Mouse (Mus musculus) limb, embryonic 14.5 days (tissue): Measurements from ENCODE around the gene Prl8a9. TPM values are rescaled to one million over a fixed set of nuclear protein-coding genes. Genes with fewer than 3 reads are reported as not detected.

Experiments
- ATAC-seq: fragments of 200-750 bp; cut with Nextera tagmentation; 2 replicates; pipeline ENCODE4 v1.8.0; 2017; ENCODE audit warnings: low read depth, moderate number of reproducible peaks, moderate TSS enrichment; ENCODE audit not compliant: low FRiP score
- DNase-seq: peaks from one replicate; pipeline ENCODE4 v3.0.0-alpha.2; 2015; ENCODE audit warnings: low spot score
- H3K27ac ChIP-seq: fragments of 300-500 bp; sonication (generic); replicated peaks from 2 replicates; pipeline ENCODE4 v1.5.1; 2014; ENCODE audit warnings: low read depth, mild to moderate bottlenecking, low read length, moderate library complexity, mixed read lengths
- H3K27me3 ChIP-seq: fragments of 300-500 bp; sonication (generic); 2 replicates; pipeline ENCODE4 v1.6.1; 2014; ENCODE audit warnings: low read length, mixed read lengths; ENCODE audit not compliant: control insufficient read depth, insufficient read depth
- H3K36me3 ChIP-seq: fragments of 300-500 bp; sonication (generic); 2 replicates; pipeline ENCODE4 v1.6.1; 2014; ENCODE audit warnings: mild to moderate bottlenecking, low read length, moderate library complexity, mixed read lengths; ENCODE audit not compliant: control insufficient read depth, insufficient read depth
- H3K4me1 ChIP-seq: fragments of 300-500 bp; sonication (generic); 2 replicates; pipeline ENCODE4 v1.6.1; 2014; ENCODE audit warnings: antibody characterized with exemption, low read length, mixed read lengths; ENCODE audit not compliant: control insufficient read depth, insufficient read depth
- H3K4me2 ChIP-seq: fragments of 300-500 bp; sonication (generic); replicated peaks from 2 replicates; pipeline ENCODE4 v1.6.1; 2014; ENCODE audit warnings: low read depth, mild to moderate bottlenecking, low read length, moderate library complexity; ENCODE audit not compliant: severe bottlenecking
- H3K4me3 ChIP-seq: fragments of 300-500 bp; sonication (generic); replicated peaks from 2 replicates; pipeline ENCODE4 v1.5.1; 2014; ENCODE audit warnings: low read length
- H3K9ac ChIP-seq: fragments of 300-500 bp; sonication (generic); 2 replicates; pipeline ENCODE4 v1.6.1; 2014; ENCODE audit warnings: mild to moderate bottlenecking, low read depth, low read length, moderate library complexity; ENCODE audit not compliant: severe bottlenecking
- H3K9me3 ChIP-seq: fragments of 300-500 bp; sonication (generic); 2 replicates; pipeline ENCODE4 v1.6.1; 2016; ENCODE audit warnings: low read length; ENCODE audit not compliant: control insufficient read depth
- POLR2A ChIP-seq: fragments of 200-500 bp; IDR thresholded peaks from 2 replicates; pipeline ENCODE4 v1.8.0; 2012; ENCODE audit warnings: inconsistent platforms, mild to moderate bottlenecking, moderate library complexity, borderline replicate concordance; ENCODE audit not compliant: insufficient read depth, insufficient read length; ENCODE audit errors: extremely low read depth
- WGBS: fragments of 180-500 bp; shearing (Covaris S2); extraction: QIAGEN DNeasy Blood & Tissue Kit; methylation state at CpG from one replicate; pipeline ENCODE4 v1.1.7; 2014; 5-methylcytosine and 5-hydroxymethylcytosine counted together
- polyA plus RNA-seq, 2 experiments: library from polyadenylated mRNA; depleted of rRNA in 1 of 2; stranded (reverse) in 1 of 2; unstranded in 1 of 2; fragments of >200 nt; fragmentation: Nextera tagmentation in 1 of 2; extraction: Ambion mirVana in 1 of 2; gene quantifications; 2 replicates each; pipeline versions ENCODE4 v1.2.1 to v1.2.3; 2012 to 2014

Prl8a9 gene
- polyA plus RNA-seq (2012; rRNA removed) (0.91 and 1.1 TPM in 2 replicates), polyA plus RNA-seq (2014; fragmentation: Nextera tagmentation; extraction: Ambion mirVana) (not detected in 2 replicates)

GRCm38 (mm10) chr13:27564506-27564905 is at the start of gene Prl8a9:
Gene Prl8a9 (minus strand): TSS chr13:27564606.
- Histone ChIP-seq H3K4me2 (no peak within 1 kb of the TSS), H3K9me3 (no peaks in the 10 kb centered on the region), H3K4me3 (no peak within 1 kb of the TSS), H3K9ac (no peak within 1 kb of the TSS), H3K36me3 (no peaks in the 10 kb centered on the region), H3K27me3 (no peaks in the 10 kb centered on the region), H3K27ac (no peak within 1 kb of the TSS), H3K4me1 (no peaks in the 10 kb centered on the region)
- 77% methylated on average over 2 of the region's 2 CpGs for WGBS
- ATAC-seq, result no peak
- no peak for TF ChIP-seq POLR2A
- DNase-seq, result no peak

DNA sequence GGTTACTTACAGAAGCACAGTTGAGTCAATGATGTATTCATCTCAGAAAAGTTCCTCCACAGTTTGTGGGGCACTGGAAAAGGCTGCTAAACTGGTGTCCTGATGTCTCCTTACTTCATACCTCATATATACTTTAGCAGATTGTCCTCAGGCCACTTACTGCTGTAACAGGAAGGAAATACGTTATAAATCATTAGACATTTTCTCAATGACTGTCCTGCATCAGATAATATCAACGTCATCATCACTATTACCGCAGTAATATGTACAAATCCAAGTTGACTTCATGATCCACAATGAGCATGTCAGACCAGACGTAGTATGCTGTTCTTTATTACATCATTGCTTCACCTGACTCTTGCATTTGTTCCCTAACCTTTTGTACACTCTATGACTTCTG is 46.1 kb upstream of the Prl8a9 start, which contains the start of gene Prl7b1:
TSS of gene Prl7b1 (minus strand) at position 101 of the 400 bp plus-strand sequence.
- Histone ChIP-seq H3K4me2 (no peak within 1 kb of the TSS), H3K9me3 (no peaks in the 10 kb centered on the region), H3K27ac (no peak within 1 kb of the TSS), H3K4me3 (no peak within 1 kb of the TSS), H3K36me3 (no peaks in the 10 kb centered on the region), H3K4me1 (no peaks in the 10 kb centered on the region), H3K9ac (no peak within 1 kb of the TSS), H3K27me3 (no peaks in the 10 kb centered on the region)
- whole genome bisulfite sequencing, result 77% methylated on average over 4 of the region's 4 CpGs
- TF ChIP-seq POLR2A, result no peak
- DNase-seq, result no peak
- no peak for ATAC-seq

GRCm38 (mm10) chr13:27582071-27582470 is 17.7 kb upstream of the Prl8a9 start, which contains the start of gene Prl8a1:
Gene Prl8a1 (minus strand): TSS chr13:27582171.
- no peak for ATAC-seq
- no peak for DNase-seq
- TF ChIP-seq POLR2A, result no peak
- no peaks in the 10 kb centered on the region for H3K4me1 ChIP-seq
- H3K9ac ChIP-seq, result no peak within 1 kb of the TSS
- no peaks in the 10 kb centered on the region for H3K9me3 ChIP-seq
- 74% methylated on average over 2 of the region's 2 CpGs for whole genome bisulfite sequencing
- no peak within 1 kb of the TSS for H3K4me3 ChIP-seq
- H3K36me3 ChIP-seq, result no peaks in the 10 kb centered on the region
- H3K27me3 ChIP-seq, result no peaks in the 10 kb centered on the region
- no peak within 1 kb of the TSS for H3K4me2 ChIP-seq
- H3K27ac ChIP-seq, result no peak within 1 kb of the TSS

DNA sequence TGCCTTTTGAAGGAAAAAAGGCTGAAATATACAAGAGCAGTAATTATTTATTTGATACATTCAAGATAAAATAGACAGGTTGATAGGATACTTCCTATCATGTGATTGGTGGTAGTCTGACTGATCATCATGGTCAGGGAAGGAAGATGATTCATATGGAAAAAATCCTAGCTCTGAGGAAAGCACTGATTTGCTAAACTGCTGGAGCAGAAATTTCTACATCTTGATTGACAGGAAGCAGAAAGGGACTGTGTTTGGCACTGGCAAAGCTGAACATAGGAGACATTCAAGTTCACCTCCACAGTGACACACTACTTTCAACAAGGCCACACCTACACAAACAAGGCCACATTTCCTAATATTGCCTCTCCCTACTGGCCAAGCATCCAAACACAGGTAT is 11.1 kb downstream of the Prl8a9 start:
- no peak overlapping the region for H3K27ac ChIP-seq
- H3K27me3 ChIP-seq, result no peaks in the 10 kb centered on the region
- no peaks in the 10 kb centered on the region for H3K4me1 ChIP-seq
- H3K4me2 ChIP-seq, result no peak overlapping the region
- TF ChIP-seq POLR2A, result no peak
- DNase-seq (no peak), ATAC-seq (no peak)
- H3K36me3 ChIP-seq, result no peaks in the 10 kb centered on the region
- H3K9ac ChIP-seq, result no peak overlapping the region
- no peak overlapping the region for H3K4me3 ChIP-seq
- H3K9me3 ChIP-seq, result no peaks in the 10 kb centered on the region

DNA sequence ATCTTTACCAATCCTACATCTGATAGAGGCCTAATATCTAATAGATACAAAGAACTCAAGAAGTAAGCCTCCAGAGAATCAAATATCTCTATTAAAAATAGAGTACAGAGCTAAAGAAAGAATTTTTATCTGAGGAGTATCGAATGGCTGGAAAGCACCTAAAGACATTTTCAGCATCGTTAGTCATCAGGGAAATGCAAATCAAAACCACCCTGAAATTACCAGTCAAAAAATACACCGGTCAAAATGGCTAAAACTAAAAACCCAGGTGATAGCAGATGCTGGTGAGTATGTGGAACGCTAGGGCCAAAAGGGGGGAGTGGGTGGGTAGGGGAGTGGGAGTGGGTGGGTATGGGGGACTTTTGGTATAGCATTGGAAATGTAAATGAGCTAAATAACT is 41.2 kb downstream of the Prl8a9 start:
- Histone ChIP-seq H3K9ac (no peak overlapping the region), H3K4me1 (no peaks in the 10 kb centered on the region), H3K27me3 (no peaks in the 10 kb centered on the region), H3K4me3 (no peak overlapping the region), H3K4me2 (no peak overlapping the region), H3K9me3 (no peaks in the 10 kb centered on the region), H3K27ac (no peak overlapping the region), H3K36me3 (no peaks in the 10 kb centered on the region)
- ATAC-seq (no peak), DNase-seq (no peak)
- no peak for TF ChIP-seq POLR2A
- 82% methylated on average over 4 of the region's 4 CpGs for WGBS

- H3K9ac ChIP-seq, result no peak within 1 kb of the TSS
- DNase-seq (no peak), ATAC-seq (no peak)
- no peak within 1 kb of the TSS for H3K27ac ChIP-seq
- H3K36me3 ChIP-seq, result no peaks in the 10 kb centered on the region
- H3K9me3 ChIP-seq, result no peaks in the 10 kb centered on the region
- H3K4me3 ChIP-seq, result no peak within 1 kb of the TSS
- H3K4me1 ChIP-seq, result no peaks in the 10 kb centered on the region
- WGBS, result 86% methylated on average over 4 of the region's 4 CpGs
- no peaks in the 10 kb centered on the region for H3K27me3 ChIP-seq
- H3K4me2 ChIP-seq, result no peak within 1 kb of the TSS
- no peak for TF ChIP-seq POLR2A
These were observed 51.3 kb downstream of the Prl8a9 start, which contains the start of gene Prl8a8 for GRCm38 (mm10) chr13:27513117-27513516. Gene Prl8a8 (minus strand): TSS chr13:27513217.

Other genes starting within 250 kb of the Prl8a9 start
- gene Prl8a2, start 218.9 kb downstream of the Prl8a9 start, polyA plus RNA-seq (2012; rRNA removed), result 0.60 TPM in 1 of 2 replicates, not detected in the other
- not detected in 2 replicates for gene Prl8a2, start 218.9 kb downstream of the Prl8a9 start, polyA plus RNA-seq (2014; fragmentation: Nextera tagmentation; extraction: Ambion mirVana)
- 1.2 and 2.0 TPM in 2 replicates for gene Prl2b1, start 173.8 kb downstream of the Prl8a9 start, polyA plus RNA-seq (2012; rRNA removed)
- gene Prl2b1, start 173.8 kb downstream of the Prl8a9 start, polyA plus RNA-seq (2014; fragmentation: Nextera tagmentation; extraction: Ambion mirVana), result not detected in 2 replicates
- 0.12 TPM in 1 of 2 replicates, not detected in the other for gene Prl8a6, start 125.9 kb downstream of the Prl8a9 start, polyA plus RNA-seq (2012; rRNA removed)
- gene Prl8a6, start 125.9 kb downstream of the Prl8a9 start, polyA plus RNA-seq (2014; fragmentation: Nextera tagmentation; extraction: Ambion mirVana), result not detected in 2 replicates
- 0.10 and 0.13 TPM in 2 replicates for gene Prl8a8, start 51.4 kb downstream of the Prl8a9 start, polyA plus RNA-seq (2012; rRNA removed)
- not detected in 2 replicates for gene Prl8a8, start 51.4 kb downstream of the Prl8a9 start, polyA plus RNA-seq (2014; fragmentation: Nextera tagmentation; extraction: Ambion mirVana)
- gene Prl8a1, start 17.6 kb upstream of the Prl8a9 start, polyA plus RNA-seq (2012; rRNA removed), result not detected in 2 replicates
- not detected in 2 replicates for gene Prl8a1, start 17.6 kb upstream of the Prl8a9 start, polyA plus RNA-seq (2014; fragmentation: Nextera tagmentation; extraction: Ambion mirVana)
- gene Prl7b1, start 46.0 kb upstream of the Prl8a9 start, polyA plus RNA-seq (2012; rRNA removed), result 0.18 TPM in 1 of 2 replicates, not detected in the other
- gene Prl7b1, start 46.0 kb upstream of the Prl8a9 start, polyA plus RNA-seq (2014; fragmentation: Nextera tagmentation; extraction: Ambion mirVana), result not detected in 2 replicates
- gene Prl7a1, start 77.9 kb upstream of the Prl8a9 start, polyA plus RNA-seq (2012; rRNA removed), result 0.65 and 1.3 TPM in 2 replicates
- not detected in 2 replicates for gene Prl7a1, start 77.9 kb upstream of the Prl8a9 start, polyA plus RNA-seq (2014; fragmentation: Nextera tagmentation; extraction: Ambion mirVana)
- gene Prl7a2, start 103.4 kb upstream of the Prl8a9 start, polyA plus RNA-seq (2012; rRNA removed), result 0.33 and 0.47 TPM in 2 replicates
- not detected in 2 replicates for gene Prl7a2, start 103.4 kb upstream of the Prl8a9 start, polyA plus RNA-seq (2014; fragmentation: Nextera tagmentation; extraction: Ambion mirVana)
- gene Prl7d1, start 152.1 kb upstream of the Prl8a9 start, polyA plus RNA-seq (2012; rRNA removed), result 0.70 and 1.0 TPM in 2 replicates
- gene Prl7d1, start 152.1 kb upstream of the Prl8a9 start, polyA plus RNA-seq (2014; fragmentation: Nextera tagmentation; extraction: Ambion mirVana), result not detected in 2 replicates
- gene Prl7c1, start 216.2 kb upstream of the Prl8a9 start, polyA plus RNA-seq (2012; rRNA removed), result not detected in 2 replicates
- gene Prl7c1, start 216.2 kb upstream of the Prl8a9 start, polyA plus RNA-seq (2014; fragmentation: Nextera tagmentation; extraction: Ambion mirVana), result not detected in 2 replicates
- gene Prl2a1, start 237.0 kb upstream of the Prl8a9 start, polyA plus RNA-seq (2012; rRNA removed), result 0.59 and 0.75 TPM in 2 replicates
- not detected in 2 replicates for gene Prl2a1, start 237.0 kb upstream of the Prl8a9 start, polyA plus RNA-seq (2014; fragmentation: Nextera tagmentation; extraction: Ambion mirVana)